Mouse (Mus musculus) MEL (cell line): ENCODE measurements around the gene Fzd5. TPM values are rescaled to one million over a fixed set of nuclear protein-coding genes. Genes with fewer than 3 reads are reported as not detected.

Experiments used
- DNase-seq: peaks from one replicate; pipeline ENCODE4 v3.0.0; 2011; ENCODE audit warnings: low read depth, low spot score
- H3K27ac ChIP-seq: 2 replicates; pipeline ENCODE4 v1.5.1; 2012; ENCODE audit warnings: low read depth, mild to moderate bottlenecking, control low read depth, low read length, moderate library complexity; ENCODE audit not compliant: control insufficient read depth
- H3K27me3 ChIP-seq, 2 experiments: fragments of 150-350 bp in 1 of 2; sonication (generic) in 1 of 2; 2 replicates each; pipeline ENCODE4 v1.6.1; 2012; ENCODE audit warnings: low read length in 2 of 2, mild to moderate bottlenecking in 2 of 2, improper control_type of control experiment in 1 of 2, moderate library complexity in 1 of 2; ENCODE audit not compliant: insufficient read depth in 2 of 2, control insufficient read depth in 1 of 2
- H3K36me3 ChIP-seq, 2 experiments: 2 replicates each; pipeline ENCODE4 v1.6.1; 2012 to 2014; ENCODE audit warnings: low read length in 2 of 2, improper control_type of control experiment in 1 of 2, inconsistent platforms in 1 of 2, mild to moderate bottlenecking in 1 of 2; ENCODE audit not compliant: insufficient read depth in 2 of 2, control insufficient read depth in 1 of 2
- H3K4me1 ChIP-seq, 2 experiments: fragments of 150-350 bp in 1 of 2; sonication (generic) in 1 of 2; 2 replicates each; pipeline ENCODE4 v1.6.1; 2012; ENCODE audit warnings: low read length in 2 of 2, improper control_type of control experiment in 1 of 2, mild to moderate bottlenecking in 1 of 2; ENCODE audit not compliant: insufficient read depth in 2 of 2, control insufficient read depth in 1 of 2
- H3K4me3 ChIP-seq, 2 experiments: fragments of 150-350 bp in 1 of 2; sonication (generic) in 1 of 2; 2 replicates each; pipeline ENCODE4 v1.5.1; 2012; ENCODE audit warnings: low read depth in 2 of 2, low read length in 2 of 2, mild to moderate bottlenecking in 2 of 2, moderate library complexity in 2 of 2, control low read depth in 1 of 2, improper control_type of control experiment in 1 of 2; ENCODE audit not compliant: control insufficient read depth in 1 of 2, insufficient read depth in 1 of 2
- H3K79me2 ChIP-seq: 2 replicates; pipeline ENCODE4 v1.6.1; 2012; ENCODE audit warnings: mild to moderate bottlenecking, low read length, moderate library complexity; ENCODE audit not compliant: control insufficient read depth, poor library complexity, insufficient read depth
- H3K9ac ChIP-seq: 2 replicates; pipeline ENCODE4 v1.6.1; 2012; ENCODE audit warnings: low read depth, mild to moderate bottlenecking, control low read depth, low read length, moderate library complexity; ENCODE audit not compliant: control insufficient read depth, poor library complexity, severe bottlenecking
- H3K9me3 ChIP-seq: fragments of 150-350 bp; sonication (generic); replicated peaks from 2 replicates; pipeline ENCODE4 v1.6.1; 2012; ENCODE audit warnings: mild to moderate bottlenecking, low read length, improper control_type of control experiment, moderate library complexity; ENCODE audit not compliant: insufficient read depth
- BHLHE40 ChIP-seq: IDR thresholded peaks from 2 replicates; pipeline ENCODE4 v1.6.1; 2012; ENCODE audit warnings: low read depth, mild to moderate bottlenecking, inconsistent platforms, low read length, improper control_type of control experiment, borderline replicate concordance
- CHD1 ChIP-seq: IDR thresholded peaks from 2 replicates; pipeline ENCODE4 v1.6.1; 2012; ENCODE audit warnings: low read depth, mild to moderate bottlenecking, inconsistent platforms, low read length, improper control_type of control experiment
- E2F4 ChIP-seq: IDR thresholded peaks from 2 replicates; pipeline ENCODE4 v1.6.1; 2011; ENCODE audit warnings: low read depth, low read length, improper control_type of control experiment, borderline replicate concordance
- ELF1 ChIP-seq: IDR thresholded peaks from 2 replicates; pipeline ENCODE4 v1.6.1; 2014; ENCODE audit warnings: low read depth, mild to moderate bottlenecking, inconsistent platforms, low read length, improper control_type of control experiment, moderate library complexity
- ETS1 ChIP-seq: IDR thresholded peaks from 2 replicates; pipeline ENCODE4 v1.6.1; 2012; ENCODE audit warnings: low read depth, mild to moderate bottlenecking, inconsistent platforms, low read length, improper control_type of control experiment, moderate library complexity
- GABPA ChIP-seq: IDR thresholded peaks from 2 replicates; pipeline ENCODE4 v1.6.1; 2012; ENCODE audit warnings: low read depth, mild to moderate bottlenecking, inconsistent platforms, low read length, improper control_type of control experiment, moderate library complexity
- HCFC1 ChIP-seq: IDR thresholded peaks from 2 replicates; pipeline ENCODE4 v1.6.1; 2012; ENCODE audit warnings: low read depth, mild to moderate bottlenecking, inconsistent platforms, low read length, improper control_type of control experiment, moderate library complexity
- MAX ChIP-seq: IDR thresholded peaks from 2 replicates; pipeline ENCODE4 v1.6.1; 2011; ENCODE audit warnings: low read length, improper control_type of control experiment
- MAZ ChIP-seq: IDR thresholded peaks from 2 replicates; pipeline ENCODE4 v1.6.1; 2012; ENCODE audit warnings: low read depth, mild to moderate bottlenecking, inconsistent platforms, low read length, improper control_type of control experiment
- MXI1 ChIP-seq: IDR thresholded peaks from 2 replicates; pipeline ENCODE4 v1.6.1; 2011; ENCODE audit warnings: mild to moderate bottlenecking, low read depth, low read length, improper control_type of control experiment
- MYC ChIP-seq: IDR thresholded peaks from 2 replicates; pipeline ENCODE4 v1.6.1; 2011; ENCODE audit warnings: low read depth, mild to moderate bottlenecking, low read length, improper control_type of control experiment, moderate library complexity
- POLR2A ChIP-seq, 2 experiments: IDR thresholded peaks; 2 replicates each; pipeline ENCODE4 v1.6.1; 2011 to 2012; ENCODE audit warnings: low read length in 2 of 2, mild to moderate bottlenecking in 2 of 2, control low read depth in 1 of 2, improper control_type of control experiment in 1 of 2, low read depth in 1 of 2, moderate library complexity in 1 of 2; ENCODE audit not compliant: control insufficient read depth in 1 of 2, insufficient read depth in 1 of 2, poor library complexity in 1 of 2
- POLR2AphosphoS2 ChIP-seq: IDR thresholded peaks from 2 replicates; pipeline ENCODE4 v1.6.1; 2011; ENCODE audit warnings: low read length, improper control_type of control experiment
- POLR2AphosphoS5 ChIP-seq: IDR thresholded peaks from 2 replicates; pipeline ENCODE4 v1.6.1; 2012; ENCODE audit warnings: low read depth, borderline replicate concordance, mild to moderate bottlenecking, inconsistent platforms, low read length, moderate library complexity, mixed read lengths
- RCOR1 ChIP-seq: IDR thresholded peaks from 2 replicates; pipeline ENCODE4 v1.6.1; 2012; ENCODE audit warnings: low read depth, mild to moderate bottlenecking, inconsistent platforms, low read length, improper control_type of control experiment
- SMC3 ChIP-seq: IDR thresholded peaks from 2 replicates; pipeline ENCODE4 v1.6.1; 2011; ENCODE audit warnings: low read depth, low read length, improper control_type of control experiment
- TAL1 ChIP-seq: IDR thresholded peaks from 2 replicates; pipeline ENCODE4 v1.6.1; 2012; ENCODE audit warnings: mild to moderate bottlenecking, inconsistent platforms, low read length, moderate library complexity, mixed read lengths
- TBP ChIP-seq: IDR thresholded peaks from 2 replicates; pipeline ENCODE4 v1.8.0; 2011; ENCODE audit warnings: low read depth, low read length, improper control_type of control experiment
- TCF12 ChIP-seq: IDR thresholded peaks from 2 replicates; pipeline ENCODE4 v1.6.1; 2014; ENCODE audit warnings: low read depth, mild to moderate bottlenecking, inconsistent platforms, low read length, improper control_type of control experiment, moderate library complexity
- USF2 ChIP-seq, 2 experiments: IDR thresholded peaks; 2 replicates each; pipeline ENCODE4 v1.6.1; 2011 to 2012; ENCODE audit warnings: improper control_type of control experiment in 2 of 2, low read length in 2 of 2, borderline replicate concordance in 1 of 2, inconsistent platforms in 1 of 2, low read depth in 1 of 2, mild to moderate bottlenecking in 1 of 2; ENCODE audit not compliant: insufficient read depth in 1 of 2
- ZC3H11A ChIP-seq: IDR thresholded peaks from 2 replicates; pipeline ENCODE4 v1.6.1; 2012; ENCODE audit warnings: low read depth, mild to moderate bottlenecking, inconsistent platforms, low read length, improper control_type of control experiment
- ZKSCAN1 ChIP-seq: IDR thresholded peaks from 2 replicates; pipeline ENCODE4 v1.6.1; 2012; ENCODE audit warnings: low read depth, mild to moderate bottlenecking, inconsistent platforms, low read length, improper control_type of control experiment, moderate library complexity
- polyA plus RNA-seq, 2 experiments: library from polyadenylated mRNA; stranded (reverse) in 1 of 2; unstranded in 1 of 2; fragments of >175 nt in 1 of 2; fragments of >200 nt in 1 of 2; gene quantifications; 2 replicates each; pipeline versions ENCODE4 v1.2.1 to v1.2.4; 2012; ENCODE audit warnings: low replicate concordance in 2 of 2, low read depth in 1 of 2; ENCODE audit not compliant: insufficient read length in 2 of 2, insufficient read depth in 1 of 2, missing spikeins in 1 of 2
- total RNA-seq: library from RNA; depleted of rRNA; stranded (reverse); fragments of 300-350 nt; gene quantifications from 2 replicates; pipeline ENCODE4 v1.2.3, GENCODE M21; 2012

Fzd5 gene
- total and polyA plus RNA-seq, 3 experiments: 1.4 to 2.9 TPM; not detected in 1

DNA sequence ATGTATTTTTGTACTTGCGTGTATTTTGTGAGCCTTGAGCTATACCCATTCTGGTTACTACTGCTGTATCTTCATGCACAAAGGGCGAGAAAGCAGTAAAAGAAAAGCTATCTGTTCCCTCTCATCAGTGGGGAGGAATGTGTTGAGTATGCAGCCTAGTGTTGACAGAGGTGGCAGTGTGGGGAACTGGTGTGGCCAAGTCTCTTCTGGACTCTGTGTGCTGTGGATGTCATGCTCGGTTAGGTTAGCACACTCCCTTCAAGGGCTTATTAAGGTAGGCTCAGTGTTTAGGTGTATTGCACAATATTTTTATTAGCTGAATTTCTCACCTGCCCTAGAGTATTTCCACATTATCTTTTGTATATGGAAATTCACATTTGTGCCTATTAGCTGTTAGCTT, 35.8 kb downstream of the Fzd5 start:
- Histone ChIP-seq H3K79me2 (no peaks in the 10 kb centered on the region), H3K4me3 (no peak overlapping the region), H3K4me1 (peaks cover 0 to 5% of the 10 kb centered on the region in 2 experiments; a peak in 1 of 4 replicates), H3K9ac (no peak overlapping the region), H3K27me3 (no peaks in the 10 kb centered on the region), H3K36me3 (peaks cover 0 to 9% of the 10 kb centered on the region in 2 experiments; a peak in 2 of 4 replicates), H3K9me3 (no peaks in the 10 kb centered on the region), H3K27ac (no peak overlapping the region)
- DNase-seq: no peak
- TF ChIP-seq HCFC1 (no peak), POLR2AphosphoS5 (no peak), USF2 (IDR thresholded peaks at IDR 0.05; ENCODE audit: borderline replicate concordance in 1 of 2, insufficient read depth in 1 of 2, low read depth in 1 of 2, low read length in 2 of 2) (no peak), MAZ (no peak), BHLHE40 (no peak), POLR2A (IDR thresholded peaks at IDR 0.05; ENCODE audit: control insufficient read depth in 1 of 2, insufficient read depth in 1 of 2, low read depth in 1 of 2, low read length in 2 of 2, poor library complexity in 1 of 2) (no peak), E2F4 (no peak), RCOR1 (no peak), ELF1 (no peak), TAL1 (no peak), SMC3 (no peak), TCF12 (no peak), POLR2AphosphoS2 (no peak), GABPA (no peak), ZKSCAN1 (no peak), CHD1 (no peak)

DNA sequence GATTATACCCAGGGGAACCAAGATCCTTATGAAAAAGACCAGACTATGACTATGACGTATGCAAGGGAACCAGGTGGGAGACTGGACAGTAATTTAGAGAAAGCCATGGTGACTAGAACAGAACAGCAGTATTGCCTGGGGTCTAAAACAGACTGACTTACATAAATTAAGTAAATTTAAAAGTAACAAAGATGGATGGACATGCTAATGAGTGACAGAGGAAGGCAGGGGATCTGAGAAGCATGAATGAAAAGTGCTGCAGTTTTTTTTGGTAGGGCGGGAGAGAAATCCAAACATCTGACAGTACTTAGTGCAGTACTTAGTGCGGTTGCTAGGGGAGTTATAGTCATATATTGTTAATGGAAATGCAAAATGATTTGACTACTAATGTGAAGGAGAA, 42.4 kb downstream of the Fzd5 start:
- Histone ChIP-seq H3K27ac (no peak overlapping the region), H3K9ac (no peak overlapping the region), H3K4me1 (peaks cover 0 to 5% of the 10 kb centered on the region in 2 experiments; a peak in 1 of 4 replicates), H3K36me3 (peaks cover 0 to 7% of the 10 kb centered on the region in 2 experiments; a peak in 2 of 4 replicates), H3K4me3 (no peak overlapping the region), H3K9me3 (no peaks in the 10 kb centered on the region), H3K79me2 (peaks cover 7% of the 10 kb centered on the region; the same call in 1 of the 2 replicates), H3K27me3 (no peaks in the 10 kb centered on the region)
- TF ChIP-seq E2F4 (no peak), MAX (no peak), HCFC1 (no peak), POLR2A (IDR thresholded peaks at IDR 0.05; ENCODE audit: control insufficient read depth in 1 of 2, insufficient read depth in 1 of 2, low read depth in 1 of 2, low read length in 2 of 2, poor library complexity in 1 of 2) (no peak), ETS1 (no peak), USF2 (IDR thresholded peaks at IDR 0.05; ENCODE audit: borderline replicate concordance in 1 of 2, insufficient read depth in 1 of 2, low read depth in 1 of 2, low read length in 2 of 2) (no peak), MYC (no peak), MXI1 (no peak), TBP (no peak), ZC3H11A (no peak)
- DNase-seq: no peak
